ENCODE assay signal across 8 mouse cellular contexts in the genomic region with DNA sequence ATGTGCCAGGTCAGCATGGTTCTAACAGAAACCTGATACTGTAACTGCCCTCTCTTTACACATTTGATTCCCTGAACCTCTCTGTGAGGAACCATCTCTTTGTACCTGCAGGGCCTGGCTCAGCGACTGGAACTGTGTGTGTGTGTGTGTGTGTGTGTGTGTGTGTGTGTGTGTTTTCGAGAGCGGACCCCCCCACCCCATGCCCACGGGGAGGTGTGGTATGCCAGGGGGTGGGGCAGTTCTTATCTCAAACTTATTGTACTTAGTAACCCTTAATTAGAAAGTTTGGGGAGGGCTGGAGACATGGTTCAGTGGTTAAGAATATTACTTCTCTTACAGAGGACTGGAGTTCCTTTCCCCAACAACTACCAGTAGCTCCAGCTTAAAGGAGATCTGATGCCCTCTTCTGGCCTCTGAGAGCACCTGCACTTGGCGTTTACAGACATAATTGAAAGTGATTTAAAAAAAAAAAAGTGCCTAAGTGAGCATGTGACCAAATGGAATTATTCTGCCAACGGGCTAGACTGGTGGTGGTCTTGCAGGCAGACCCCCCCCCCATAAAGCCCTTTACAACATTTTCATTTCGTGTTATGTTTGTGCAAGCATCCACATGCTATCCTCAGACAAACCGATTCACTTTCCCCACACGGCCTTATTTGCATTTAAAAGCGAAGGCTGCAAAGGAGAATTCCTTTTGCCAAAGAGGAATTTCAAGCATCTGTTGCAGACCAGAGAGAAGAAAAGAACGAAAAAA.
DNase-seq lines count a peak whose midpoint lies in the region; ATAC-seq and TF ChIP-seq lines count a peak whose summit lies in the region.

No protein-coding gene starts in this region.

- intact Hi-C loops in left cerebral cortex, postnatal 25 days (cut with DNase I): loop anchor here (1.0 to 5.0 kb wide), 3 partner anchors 77 to 232 kb away; a partner anchor contains a TSS

- 14% methylated on average over 10 of the region's 11 CpGs for WGBS in intestine, embryonic 16.5 days
- WGBS in small intestine, adult 2 months: 23% methylated on average over 11 of the region's 11 CpGs

- peak overlapping the region; percentile 34 for H3K4me3 ChIP-seq in intestine, embryonic 16.5 days (ENCODE audit: low read length)
- peak overlapping the region; percentile 45 for H3K4me3 ChIP-seq in small intestine, adult 2 months (ENCODE audit: low read depth, low read length)

- H3K9ac ChIP-seq in intestine, embryonic 16.5 days (ENCODE audit: low read depth, low read length): no peak overlapping the region

- peak; percentile 82 for ATAC-seq in granulocyte monocyte progenitor cell, adult 5-6 weeks (replicated peaks; ENCODE audit: poor library complexity, severe bottlenecking)
- ATAC-seq in intestine, embryonic 16.5 days: peak; percentile 63
- ATAC-seq in megakaryocyte-erythroid progenitor cell, adult 5-6 weeks (replicated peaks; ENCODE audit: low FRiP score, low TSS enrichment, poor library complexity, severe bottlenecking): peak; percentile 89

- peak overlapping the region; percentile 54 for H3K4me2 ChIP-seq in intestine, embryonic 16.5 days (ENCODE audit: low read depth, low read length)

- H3K27me3 ChIP-seq in intestine, embryonic 16.5 days (replicated peaks; ENCODE audit: control insufficient read depth, insufficient read depth, low read length): no peaks in the 10 kb centered on the region
- H3K27me3 ChIP-seq in small intestine, adult 2 months (ENCODE audit: control insufficient read depth, insufficient read depth, low read length): no peaks in the 10 kb centered on the region

- DNase-seq in right cerebral cortex, adult 18-20 months: peak; percentile 30
- no peak for DNase-seq in right cerebral cortex, postnatal 14 days
- DNase-seq in cerebellum, postnatal 14 days: peak; percentile 69 to 72
- peak; percentile 32 to 75 for DNase-seq in left cerebral cortex, postnatal 25 days (ENCODE audit: low spot score in 2 of 2)

- H3K27ac ChIP-seq in intestine, embryonic 16.5 days (ENCODE audit: low read length): peak overlapping the region; percentile 66
- no peak overlapping the region for H3K27ac ChIP-seq in small intestine, adult 2 months (ENCODE audit: insufficient read depth, low read depth, low read length)

- H3K4me1 ChIP-seq in intestine, embryonic 16.5 days (ENCODE audit: control insufficient read depth, insufficient read depth, low read length): no peaks in the 10 kb centered on the region
- no peaks in the 10 kb centered on the region for H3K4me1 ChIP-seq in small intestine, adult 2 months (ENCODE audit: control insufficient read depth, insufficient read depth, insufficient read length, low read length)

- H3K36me3 ChIP-seq in intestine, embryonic 16.5 days (ENCODE audit: control insufficient read depth, insufficient read depth, low read length): no peaks in the 10 kb centered on the region
- no peaks in the 10 kb centered on the region for H3K36me3 ChIP-seq in small intestine, adult 2 months (ENCODE audit: control insufficient read depth, insufficient read depth, low read length)

- peak; percentile 25; the same call in 1 of the 2 replicates for TF ChIP-seq CTCF in small intestine, adult 2 months (IDR thresholded peaks at IDR 0.05; ENCODE audit: extremely low read depth, insufficient read length, insufficient replicate concordance, low read depth, low read length)

- H3K9me3 ChIP-seq in intestine, embryonic 16.5 days (ENCODE audit: control insufficient read depth, low read length): no peaks in the 10 kb centered on the region

- TF ChIP-seq POLR2A in small intestine, adult 2 months (IDR thresholded peaks at IDR 0.05; ENCODE audit: low read depth, low read length): no peak
